ENCODE assay signal across 8 mouse cellular contexts in the genomic region with DNA sequence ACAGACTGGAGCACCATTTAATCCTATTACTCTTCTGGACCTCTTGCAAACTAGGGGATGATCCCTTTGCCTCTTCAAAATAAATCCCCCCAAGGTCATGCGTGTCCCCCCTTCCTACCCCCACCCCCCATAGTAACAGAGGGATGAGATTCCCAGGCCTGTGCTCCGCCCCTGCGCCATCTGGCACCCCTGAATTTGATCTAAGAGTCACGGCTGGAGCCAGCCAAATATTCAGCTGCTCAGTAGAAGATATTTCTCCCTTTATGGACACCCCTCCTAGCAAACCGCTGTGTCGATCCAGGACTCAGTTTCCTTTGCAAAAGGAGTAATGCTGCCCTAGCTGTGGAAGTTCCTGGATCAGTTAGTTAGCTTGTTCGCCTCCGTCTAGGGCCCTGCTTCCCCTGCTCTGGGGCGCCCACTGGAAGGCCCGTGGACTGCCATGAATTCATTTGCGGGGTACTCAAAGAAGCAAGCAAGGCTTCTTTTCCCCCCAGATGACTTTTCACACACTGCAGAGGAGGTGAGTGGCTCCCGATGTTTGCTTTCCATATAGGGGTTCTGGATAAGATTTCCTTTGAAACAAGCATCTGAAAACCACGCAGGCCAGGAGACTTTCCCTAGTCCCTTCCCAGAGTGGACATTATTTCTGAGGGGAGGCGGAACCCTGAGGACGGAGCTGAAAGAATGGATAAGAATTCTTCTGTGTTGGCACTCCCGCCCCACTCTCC.
DNase-seq lines count a peak whose midpoint lies in the region; ATAC-seq and TF ChIP-seq lines count a peak whose summit lies in the region.

No protein-coding gene starts in this region.

- no peak for TF ChIP-seq EP300 in liver, postnatal 0 days (IDR thresholded peaks at IDR 0.05; ENCODE audit: low read depth)

- H3K9ac ChIP-seq in liver, embryonic 11.5 days (ENCODE audit: low read depth, low read length): no peak overlapping the region
- no peak overlapping the region for H3K9ac ChIP-seq in liver, postnatal 0 days (replicated peaks)
- H3K9ac ChIP-seq in hindbrain, postnatal 0 days (replicated peaks; ENCODE audit: low read length): peak overlapping the region; percentile 29; the same call in 1 of the 2 replicates

- DNase-seq in cerebellum, postnatal 14 days: peak; percentile 50
- DNase-seq in cerebellum, adult 9-11 months: no peak
- no peak for DNase-seq in liver, embryonic 11.5 days (ENCODE audit: low spot score)
- DNase-seq in liver, postnatal 0 days: no peak
- peak; percentile 54 for DNase-seq in hindbrain, postnatal 0 days (ENCODE audit: low spot score)
- DNase-seq in retina, adult 2 months (ENCODE audit: low read depth, low spot score): peak; percentile 88
- DNase-seq in gastrocnemius, adult 8-10 months (ENCODE audit: low spot score in 2 of 2): no peak
- DNase-seq in thymus, adult 18-20 months: no peak

- H3K4me3 ChIP-seq in liver, embryonic 11.5 days (ENCODE audit: low read depth, low read length): no peak overlapping the region
- no peak overlapping the region for H3K4me3 ChIP-seq in liver, postnatal 0 days (ENCODE audit: low read depth, low read length)
- H3K4me3 ChIP-seq in hindbrain, postnatal 0 days (ENCODE audit: low read length): peak overlapping the region; percentile 9; the same call in 1 of the 2 replicates

- H3K4me2 ChIP-seq in liver, embryonic 11.5 days: peak overlapping the region; percentile 39
- H3K4me2 ChIP-seq in liver, postnatal 0 days (ENCODE audit: low read depth, low read length): no peak overlapping the region
- peak overlapping the region; percentile 49 for H3K4me2 ChIP-seq in hindbrain, postnatal 0 days (ENCODE audit: low read depth, low read length)

- H3K27ac ChIP-seq in liver, embryonic 11.5 days (ENCODE audit: low read depth, low read length): no peak overlapping the region
- no peak overlapping the region for H3K27ac ChIP-seq in liver, postnatal 0 days (ENCODE audit: low read depth)
- peak overlapping the region; percentile 70 for H3K27ac ChIP-seq in hindbrain, postnatal 0 days

- H3K36me3 ChIP-seq in liver, embryonic 11.5 days (ENCODE audit: control insufficient read depth, insufficient read depth, low read length): no peaks in the 10 kb centered on the region
- H3K36me3 ChIP-seq in liver, postnatal 0 days (replicated peaks; ENCODE audit: insufficient read depth, low read length): no peaks in the 10 kb centered on the region
- H3K36me3 ChIP-seq in hindbrain, postnatal 0 days (ENCODE audit: insufficient read depth, low read length): no peaks in the 10 kb centered on the region

- H3K9me3 ChIP-seq in liver, embryonic 11.5 days (ENCODE audit: control insufficient read depth, low read length): no peaks in the 10 kb centered on the region; the same call in 1 of the 2 replicates
- peaks cover 8% of the 10 kb centered on the region; the same call in 1 of the 2 replicates for H3K9me3 ChIP-seq in liver, postnatal 0 days (ENCODE audit: low read length)
- H3K9me3 ChIP-seq in hindbrain, postnatal 0 days (ENCODE audit: low read length): 0 out of 2 replicates have a peak, but pooled peaks cover 4% of the 10 kb centered on the region

- H3K27me3 ChIP-seq in liver, embryonic 11.5 days (replicated peaks; ENCODE audit: control insufficient read depth, insufficient read depth, low read length): no peaks in the 10 kb centered on the region
- no peaks in the 10 kb centered on the region for H3K27me3 ChIP-seq in liver, postnatal 0 days (ENCODE audit: insufficient read depth, low read length)
- no peaks in the 10 kb centered on the region for H3K27me3 ChIP-seq in hindbrain, postnatal 0 days (ENCODE audit: insufficient read depth, low read length)

- no peaks in the 10 kb centered on the region for H3K4me1 ChIP-seq in liver, embryonic 11.5 days (replicated peaks; ENCODE audit: control insufficient read depth, insufficient read depth, low read length)
- no peaks in the 10 kb centered on the region for H3K4me1 ChIP-seq in liver, postnatal 0 days (ENCODE audit: insufficient read depth)
- H3K4me1 ChIP-seq in hindbrain, postnatal 0 days (ENCODE audit: insufficient read depth, low read length): no peaks in the 10 kb centered on the region

- WGBS in liver, embryonic 11.5 days: 50% methylated on average over 16 of the region's 16 CpGs
- WGBS in liver, postnatal 0 days (ENCODE audit: insufficient replicate concordance): 63% methylated on average over 16 of the region's 16 CpGs
- WGBS in hindbrain, postnatal 0 days: 19% methylated on average over 16 of the region's 16 CpGs

- no peak for ATAC-seq in liver, embryonic 11.5 days (replicated peaks; ENCODE audit: low FRiP score)
- no peak for ATAC-seq in liver, postnatal 0 days
- peak; percentile 49; the same call in 1 of the 2 replicates for ATAC-seq in hindbrain, postnatal 0 days

- TF ChIP-seq CTCF in liver, postnatal 0 days (IDR thresholded peaks at IDR 0.05; ENCODE audit: low read depth): no peak
- no peak for TF ChIP-seq CTCF in hindbrain, postnatal 0 days (IDR thresholded peaks at IDR 0.05; ENCODE audit: low read depth)

Comparison
In these comparisons a context has a peak if more than half of its experiments do, and no peak if none do; other contexts are left out.
1. DNase-seq: peak in cerebellum, postnatal 14 days (2 of 2), hindbrain, postnatal 0 days (single experiment) and retina, adult 2 months (single experiment); none in cerebellum, adult 9-11 months (single experiment), liver, embryonic 11.5 days (single experiment), liver, postnatal 0 days (single experiment), gastrocnemius, adult 8-10 months (0 of 2) and thymus, adult 18-20 months (0 of 2).